Mouse (Mus musculus) testis, adult 2 months (tissue): ENCODE results near the gene Dlgap1.

Experiments used
- CTCF ChIP-seq: fragments of 200-500 bp; IDR thresholded peaks from 2 replicates; pipeline ENCODE4 v1.5.1; 2012; ENCODE audit warnings: low read depth, mild to moderate bottlenecking, inconsistent platforms, low read length, moderate library complexity; ENCODE audit not compliant: control insufficient read depth, insufficient read depth, insufficient replicate concordance
- POLR2A ChIP-seq: fragments of 200-500 bp; IDR thresholded peaks from 2 replicates; pipeline ENCODE4 v1.6.1; 2012; ENCODE audit warnings: low read depth, mild to moderate bottlenecking, inconsistent platforms, low read length, moderate library complexity; ENCODE audit not compliant: control insufficient read depth

DNA sequence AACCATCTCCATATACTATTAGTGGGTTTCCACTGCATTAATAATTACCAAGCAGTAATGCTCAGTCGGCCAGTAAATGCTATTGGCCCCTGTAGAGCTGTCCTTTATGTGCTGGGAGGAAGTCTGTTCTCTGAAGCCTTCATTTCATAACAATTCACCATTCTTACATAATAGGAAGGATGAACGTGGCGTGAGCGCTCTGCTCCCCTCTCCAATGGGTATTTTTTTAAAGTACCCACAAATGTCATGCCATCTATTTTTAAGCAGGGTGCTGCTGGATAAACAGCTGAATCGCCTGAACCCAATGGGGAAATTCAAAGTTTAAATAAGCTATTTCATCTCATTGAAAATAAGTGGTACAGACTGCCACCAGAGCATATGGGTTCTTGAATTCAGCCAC is 602.0 kb downstream of the Dlgap1 start:
- TF ChIP-seq CTCF (no peak), POLR2A (no peak)
